Mouse (Mus musculus) T-helper 2 cell (primary cell): Measurements from ENCODE around the gene Kcna5.

Source experiments
- in situ Hi-C: fragments of 300-600 bp; cut with MboI, MseI; formaldehyde crosslinking; loops from one replicate; pipeline ENCODE4 v1.15.1; 2025; ENCODE audit warnings: high pct_unique_total_duplicates

Kcna5 gene

GRCm38 (mm10) chr6:126535208-126535910 lies at the start of gene Kcna5:
Gene Kcna5 (minus strand): TSS chr6:126535412.
- in situ Hi-C loops: loop anchor here (25.0 kb wide), 1 partner anchor 1123 kb away; no protein-coding TSS in a partner anchor

GRCm38 (mm10) chr6:126583075-126583474 lies 47.9 kb upstream of the Kcna5 start:
- in situ Hi-C loops: no loop called here

- in situ Hi-C loops: no loop called here
These were observed 46.4 kb upstream of the Kcna5 start for GRCm38 (mm10) chr6:126581632-126582031.

DNA sequence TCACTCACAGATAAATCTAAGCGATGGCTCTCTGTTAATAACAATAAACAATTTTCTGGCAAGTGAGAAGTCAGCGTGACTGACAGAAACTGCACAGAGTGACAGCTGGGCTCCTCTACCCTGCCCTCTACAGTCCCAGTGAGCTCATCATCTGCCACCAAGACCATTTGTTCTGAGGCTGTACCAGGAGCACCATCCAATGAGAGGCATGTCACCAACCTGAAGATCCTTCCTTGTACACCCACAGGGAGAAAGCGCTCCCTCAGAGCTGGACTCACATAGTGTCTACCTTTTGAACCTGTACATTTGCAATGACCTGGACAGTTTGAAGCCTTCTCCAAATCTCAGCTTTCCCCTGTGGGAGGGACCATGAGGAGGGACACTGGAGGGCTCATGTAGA lies 45.4 kb upstream of the Kcna5 start:
- in situ Hi-C loops: no loop called here

- in situ Hi-C loops: no loop called here
These were observed 42.2 kb upstream of the Kcna5 start for GRCm38 (mm10) chr6:126577415-126577814.

- in situ Hi-C loops: no loop called here
These were observed 41.4 kb upstream of the Kcna5 start for GRCm38 (mm10) chr6:126576566-126576965.

GRCm38 (mm10) chr6:126574778-126575177 lies 39.6 kb upstream of the Kcna5 start:
- in situ Hi-C loops: no loop called here

GRCm38 (mm10) chr6:126573021-126573420 lies 37.8 kb upstream of the Kcna5 start:
- in situ Hi-C loops: no loop called here

- in situ Hi-C loops: loop anchor here (5.0 kb wide), 1 partner anchor 137 kb away; no protein-coding TSS in a partner anchor
These were observed 34.6 kb upstream of the Kcna5 start for GRCm38 (mm10) chr6:126569809-126570208.

DNA sequence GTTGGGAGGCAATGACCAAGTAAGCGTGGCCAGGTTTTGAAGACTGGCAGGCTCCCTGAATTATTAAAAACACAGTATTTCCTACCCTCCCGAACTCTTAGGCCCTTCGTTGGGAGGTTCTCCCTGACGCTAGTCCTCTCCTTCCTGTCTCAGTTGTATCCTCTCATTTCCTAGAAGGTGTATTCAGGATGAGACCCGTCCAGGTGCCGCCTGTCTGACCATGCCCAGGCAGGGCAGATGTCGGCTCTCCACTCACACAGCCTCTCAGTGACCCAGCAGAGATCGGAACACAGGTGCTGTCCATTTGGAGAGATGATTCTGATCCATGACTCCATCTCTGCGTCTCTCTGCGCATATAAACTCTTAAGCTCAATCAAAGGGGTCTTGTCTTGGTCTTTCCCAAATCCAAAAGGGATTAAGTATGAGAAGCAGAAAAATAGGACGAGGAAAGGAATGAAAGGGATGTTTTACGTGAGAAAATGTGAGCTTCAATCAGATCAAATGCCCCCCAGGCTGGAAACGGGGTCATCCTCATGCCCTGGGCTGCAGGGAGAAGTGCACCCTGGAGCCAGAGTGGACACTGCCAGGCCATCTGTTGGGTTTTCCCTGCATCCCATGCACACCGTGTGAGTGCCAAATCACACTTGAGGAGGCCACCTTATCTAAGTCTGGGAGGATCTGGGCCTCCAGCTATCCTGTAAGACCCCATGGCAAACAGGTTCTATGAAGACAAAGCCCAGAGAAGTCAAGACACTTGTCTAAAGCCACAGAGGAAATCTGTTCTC lies 33.0 kb upstream of the Kcna5 start:
- in situ Hi-C loops: loop anchor here (5.0 kb wide), 1 partner anchor 139 kb away; no protein-coding TSS in a partner anchor

- in situ Hi-C loops: loop anchor here (5.0 kb wide), 1 partner anchor 140 kb away; no protein-coding TSS in a partner anchor
These were observed 32.1 kb upstream of the Kcna5 start for GRCm38 (mm10) chr6:126567326-126567725.

GRCm38 (mm10) chr6:126564376-126564775 lies 29.2 kb upstream of the Kcna5 start:
- in situ Hi-C loops: no loop called here

GRCm38 (mm10) chr6:126563898-126564297 lies 28.7 kb upstream of the Kcna5 start:
- in situ Hi-C loops: no loop called here

- in situ Hi-C loops: no loop called here
These were observed 26.5 kb upstream of the Kcna5 start for GRCm38 (mm10) chr6:126561702-126562101.

DNA sequence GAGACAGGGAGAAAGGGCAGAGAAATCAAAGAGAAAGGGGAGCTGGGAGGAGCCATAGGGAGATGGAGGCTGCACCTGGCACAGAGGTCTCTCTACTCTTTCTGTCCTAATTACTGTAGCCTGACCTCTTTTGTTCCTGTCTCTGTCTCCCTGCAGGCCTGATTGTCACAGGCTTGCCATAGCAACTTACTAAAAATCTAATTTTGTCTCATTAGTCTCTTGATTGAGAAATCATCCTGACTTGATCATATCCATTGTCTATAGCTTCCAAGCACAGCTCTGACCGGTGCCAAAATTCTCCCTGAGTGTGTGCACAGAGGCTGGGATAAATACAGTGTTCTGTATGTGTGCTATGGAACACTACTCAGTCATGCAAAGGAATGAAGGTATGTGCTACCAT lies 25.5 kb upstream of the Kcna5 start:
- in situ Hi-C loops: no loop called here

GRCm38 (mm10) chr6:126560036-126560435 lies 24.8 kb upstream of the Kcna5 start:
- in situ Hi-C loops: no loop called here

- in situ Hi-C loops: no loop called here
These were observed 23.1 kb upstream of the Kcna5 start for GRCm38 (mm10) chr6:126558276-126558675.

GRCm38 (mm10) chr6:126553812-126554211 lies 18.6 kb upstream of the Kcna5 start:
- in situ Hi-C loops: no loop called here

DNA sequence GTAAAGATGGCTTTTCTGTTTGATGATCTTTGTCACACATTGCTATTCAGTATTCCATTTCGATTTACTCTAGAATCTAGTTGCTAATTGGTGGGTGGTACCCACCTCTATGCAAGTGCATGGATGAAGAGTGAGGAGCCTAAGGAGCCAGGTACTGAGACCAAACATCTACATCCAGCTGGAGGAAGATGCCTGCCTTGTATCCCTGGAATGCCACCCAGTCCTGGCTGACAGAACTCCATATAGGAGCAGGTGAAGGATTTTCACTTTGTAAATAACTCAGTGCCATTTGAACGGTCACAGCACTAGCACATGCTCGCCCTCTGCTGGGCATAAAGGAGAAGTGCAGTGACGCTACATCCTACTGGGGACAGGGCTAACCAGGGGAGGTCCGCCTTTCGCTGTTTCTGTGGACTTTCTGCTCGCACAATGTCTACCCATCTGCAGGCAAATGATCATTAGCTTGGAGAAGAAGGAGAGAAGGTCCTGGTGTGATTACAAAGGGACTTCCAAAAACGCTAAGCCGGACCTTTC lies 16.7 kb upstream of the Kcna5 start:
- in situ Hi-C loops: no loop called here

DNA sequence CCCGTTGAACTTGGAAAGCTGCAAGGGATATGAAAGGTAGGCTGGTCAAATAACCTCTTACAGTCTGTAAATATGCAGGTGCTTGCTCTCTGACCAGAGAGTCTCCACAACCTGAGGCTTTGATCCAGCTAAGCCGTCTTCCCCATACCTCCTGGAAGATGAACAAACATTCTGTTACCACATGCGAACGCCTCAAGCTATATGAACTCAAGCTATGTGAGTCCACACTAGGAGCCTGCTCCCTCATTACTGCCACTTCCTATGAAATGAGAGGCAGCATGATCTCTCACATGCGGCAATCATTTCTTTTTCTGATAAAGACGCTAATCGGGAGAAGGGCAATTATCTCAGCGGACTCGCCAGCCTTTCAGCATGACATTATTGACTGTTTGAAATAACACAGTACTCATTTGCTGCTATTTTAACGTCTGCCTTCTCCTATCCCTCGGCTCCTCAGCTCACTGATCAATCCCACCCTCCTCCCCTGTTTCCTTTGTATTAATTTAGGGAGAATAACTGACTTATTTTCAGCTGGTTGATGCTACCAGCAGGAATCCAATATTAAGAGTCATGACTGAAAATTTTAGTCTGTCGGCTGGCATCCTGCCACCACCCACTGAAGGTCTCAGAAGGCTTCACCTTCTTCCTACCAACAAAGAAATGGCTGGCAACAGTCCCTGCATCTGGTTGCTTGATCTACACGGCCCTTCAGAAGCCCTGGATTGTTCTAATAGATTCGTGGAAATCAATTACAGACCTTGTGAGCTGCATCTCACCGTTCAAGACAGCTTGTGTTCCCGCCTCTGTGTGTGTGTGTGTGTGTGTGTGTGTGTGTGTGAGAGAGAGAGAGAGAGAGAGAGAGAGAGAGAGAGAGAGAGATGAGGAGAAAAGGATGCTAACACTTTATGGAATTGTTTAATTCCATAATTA lies 9.2 kb upstream of the Kcna5 start:
- in situ Hi-C loops: loop anchor here (25.0 kb wide), 1 partner anchor 1132 kb away; no protein-coding TSS in a partner anchor

DNA sequence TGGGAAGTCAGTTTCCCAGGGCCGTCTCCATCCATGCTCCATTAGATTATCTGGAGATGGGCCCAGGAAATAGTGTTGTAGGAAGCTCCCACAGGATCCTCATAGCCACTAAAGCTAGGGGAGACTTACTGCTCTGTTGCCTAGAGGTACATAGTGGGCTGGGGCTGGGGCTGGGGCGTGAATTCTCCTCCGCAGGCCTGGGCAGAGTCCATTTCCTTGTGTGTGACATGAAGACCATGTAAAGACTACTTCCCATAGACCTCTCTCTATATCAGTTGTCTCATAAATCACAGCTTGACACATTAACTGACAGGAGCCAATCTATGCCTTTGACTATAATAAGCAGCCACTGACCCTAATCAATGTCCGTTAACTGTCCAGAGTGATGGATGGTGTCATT lies 7.5 kb upstream of the Kcna5 start:
- in situ Hi-C loops: loop anchor here (25.0 kb wide), 1 partner anchor 1130 kb away; no protein-coding TSS in a partner anchor
